Mouse (Mus musculus) right cerebral cortex, postnatal 4 days (tissue): ENCODE measurements at regions not wholly inside any gene's neighbourhood (a gene's known extent, or its start where the extent isn't known, plus 50 kb on each side); places are given as distances from the start of the nearest gene placed in this dataset.
"Not testable (repeated sequence)": the region's sequence is repeated elsewhere in the genome, so short reads cannot be mapped to it uniquely, and the experiment has no call there.

Experiments used
- DNase-seq: peaks from one replicate; pipeline ENCODE4 v3.0.0-alpha.2; 2022

DNA sequence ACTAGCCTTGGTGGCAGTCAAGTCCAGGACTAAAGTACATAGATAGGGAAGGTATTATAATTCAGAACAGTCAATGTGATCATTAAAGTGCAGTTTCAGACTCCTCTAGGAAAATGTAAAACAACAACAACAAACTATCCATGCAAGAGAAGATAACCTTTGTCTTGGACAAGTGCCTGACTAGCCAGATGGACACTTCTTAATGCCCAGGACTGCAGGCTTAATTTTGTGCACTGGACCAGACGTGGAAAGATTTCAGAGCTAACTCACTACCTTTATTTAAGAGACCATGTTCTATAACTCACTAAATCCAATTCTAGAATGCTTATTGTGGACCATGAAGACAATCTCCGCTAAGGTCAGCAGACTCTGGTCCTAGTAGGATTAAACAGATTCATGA is 215.6 kb upstream of the Stxbp5 start:
- no peak for DNase-seq

GRCm38 (mm10) chr10:10113256-10113655 is 212.4 kb upstream of the Stxbp5 start:
- DNase-seq: no peak

- DNase-seq: no peak
Measured at GRCm38 (mm10) chr10:10111055-10111454, 210.2 kb upstream of the Stxbp5 start.

DNA sequence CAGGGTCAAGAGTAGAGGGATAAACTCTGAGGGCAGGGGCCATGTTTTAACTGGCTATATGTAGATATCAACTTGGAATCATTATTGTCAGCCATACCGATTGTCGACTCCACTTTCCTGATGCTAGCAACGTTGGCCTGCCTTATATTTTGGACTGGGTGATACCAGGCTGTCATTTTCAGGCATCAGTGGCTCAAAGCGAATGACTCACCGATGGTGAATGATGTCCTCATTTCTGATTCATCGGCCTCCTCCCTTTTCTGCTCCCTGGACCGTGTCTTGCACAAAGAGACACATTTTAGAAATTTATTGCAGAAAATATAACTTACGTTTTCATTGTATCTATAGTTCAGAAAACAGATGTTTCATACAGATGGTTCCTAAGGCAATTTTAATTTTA is 209.0 kb upstream of the Stxbp5 start:
- DNase-seq: no peak

DNA sequence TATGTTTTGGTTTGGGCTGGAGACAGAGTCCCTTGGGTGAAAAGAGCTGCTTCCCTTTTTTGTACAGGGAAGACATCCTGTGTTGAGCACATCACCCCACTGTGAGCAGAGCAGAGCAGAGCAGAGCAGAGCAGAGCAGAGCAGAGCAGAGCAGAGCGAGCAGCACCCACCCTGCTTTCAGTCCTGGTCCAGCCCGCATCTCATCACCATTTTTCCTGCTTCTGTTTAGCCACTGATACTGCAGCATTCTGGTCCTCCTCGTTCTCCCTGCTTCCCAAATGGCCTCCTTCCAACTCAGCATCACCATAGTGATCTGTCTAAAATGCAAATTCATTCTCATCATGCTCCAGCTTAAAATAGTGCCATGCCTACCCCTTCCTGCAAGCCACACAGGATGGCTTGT is 206.2 kb upstream of the Stxbp5 start:
- DNase-seq: peak; percentile 63

- no peak for DNase-seq
Measured at GRCm38 (mm10) chr10:10106646-10107045, 205.8 kb upstream of the Stxbp5 start.

- DNase-seq: no peak
Measured at GRCm38 (mm10) chr10:10101641-10102040, 200.8 kb upstream of the Stxbp5 start.

GRCm38 (mm10) chr10:10098521-10098920 is 197.6 kb upstream of the Stxbp5 start:
- no peak for DNase-seq

DNA sequence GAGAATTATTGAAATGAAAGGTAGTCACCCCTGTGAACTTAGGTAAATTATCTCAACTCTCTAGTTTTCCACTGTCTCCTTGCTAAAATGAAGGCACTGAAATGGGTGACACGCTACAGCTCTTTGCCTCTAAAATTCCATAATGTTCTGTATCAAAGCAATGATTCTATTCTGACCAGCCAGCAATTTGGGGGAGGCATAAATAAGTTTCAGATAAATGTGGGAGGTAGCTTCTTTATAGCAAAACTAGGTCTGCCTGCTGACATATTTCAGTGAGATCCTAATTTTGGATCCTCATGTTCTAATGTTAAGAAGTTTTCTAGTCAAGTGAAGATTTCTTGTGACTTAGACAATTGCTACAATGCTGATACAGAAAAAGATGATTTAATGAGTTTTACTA is 193.2 kb upstream of the Stxbp5 start:
- no peak for DNase-seq

- DNase-seq: no peak
Measured at GRCm38 (mm10) chr10:10093713-10094112, 192.8 kb upstream of the Stxbp5 start.

- no peak for DNase-seq
Measured at GRCm38 (mm10) chr10:10085934-10086333, 185.1 kb upstream of the Stxbp5 start.

DNA sequence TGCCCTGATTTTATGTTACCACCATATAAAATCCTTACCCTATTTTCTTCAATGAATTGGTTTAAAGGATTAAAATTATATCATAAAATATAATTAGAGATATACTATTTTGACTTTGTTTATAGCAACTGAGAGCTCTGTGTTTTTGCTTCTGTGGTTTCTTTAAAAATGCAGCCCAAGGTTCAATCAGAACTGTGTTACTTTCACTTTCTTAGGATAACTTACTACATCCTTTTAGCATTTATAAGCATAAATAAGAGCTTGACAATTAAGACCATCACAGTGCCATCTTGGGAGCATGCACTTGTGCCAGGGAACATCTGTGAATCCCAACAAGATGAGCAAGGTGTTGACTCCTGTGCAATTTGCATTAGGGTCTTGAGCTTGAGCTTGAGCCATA is 169.3 kb upstream of the Stxbp5 start:
- no peak for DNase-seq

DNA sequence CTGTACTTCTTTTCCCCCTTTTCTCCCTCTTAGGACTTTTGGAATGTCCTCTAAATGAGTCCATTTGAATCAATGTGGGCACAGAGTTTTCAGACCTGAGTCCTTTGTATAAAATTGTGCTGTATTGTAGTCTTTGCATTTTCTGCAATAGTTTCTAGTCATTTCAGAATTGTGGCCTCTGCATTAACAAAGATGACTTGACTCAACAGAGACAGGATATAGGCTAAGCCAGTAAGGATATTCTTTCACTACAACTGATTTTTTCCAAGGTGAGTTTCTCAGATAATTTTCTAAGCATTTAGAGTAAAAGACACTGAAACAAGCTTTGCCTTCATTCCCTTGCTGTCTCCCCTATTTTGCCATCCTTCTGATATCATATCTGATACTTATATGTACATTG is 168.8 kb upstream of the Stxbp5 start:
- DNase-seq: not testable (repeated sequence)

DNA sequence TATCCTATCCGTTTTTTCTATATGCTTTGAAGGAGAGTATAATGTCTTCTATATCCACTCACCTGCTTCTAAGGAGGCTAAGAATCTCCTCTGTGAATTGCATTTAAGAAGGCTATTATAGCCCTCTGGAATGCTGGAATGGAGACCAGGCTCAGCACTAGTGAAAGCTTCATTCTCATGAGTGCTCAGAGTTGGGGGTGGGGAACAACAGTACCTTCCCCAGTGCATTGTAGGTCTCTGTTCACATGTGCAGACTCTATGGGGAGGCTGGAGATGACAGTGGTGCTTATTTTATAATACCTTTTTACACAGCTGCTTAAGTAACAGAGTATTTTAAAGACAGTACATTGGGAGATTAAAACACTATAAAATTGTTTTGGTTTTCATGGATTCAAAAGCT is 145.9 kb upstream of the Stxbp5 start:
- no peak for DNase-seq

- no peak for DNase-seq
Measured at GRCm38 (mm10) chr10:10046318-10046717, 145.4 kb upstream of the Stxbp5 start.

GRCm38 (mm10) chr10:10009244-10009643 is 108.4 kb upstream of the Stxbp5 start:
- DNase-seq: no peak

GRCm38 (mm10) chr10:9998621-9999020 is 97.7 kb upstream of the Stxbp5 start:
- DNase-seq: no peak

GRCm38 (mm10) chr10:9996211-9996610 is 95.3 kb upstream of the Stxbp5 start:
- DNase-seq: no peak

DNA sequence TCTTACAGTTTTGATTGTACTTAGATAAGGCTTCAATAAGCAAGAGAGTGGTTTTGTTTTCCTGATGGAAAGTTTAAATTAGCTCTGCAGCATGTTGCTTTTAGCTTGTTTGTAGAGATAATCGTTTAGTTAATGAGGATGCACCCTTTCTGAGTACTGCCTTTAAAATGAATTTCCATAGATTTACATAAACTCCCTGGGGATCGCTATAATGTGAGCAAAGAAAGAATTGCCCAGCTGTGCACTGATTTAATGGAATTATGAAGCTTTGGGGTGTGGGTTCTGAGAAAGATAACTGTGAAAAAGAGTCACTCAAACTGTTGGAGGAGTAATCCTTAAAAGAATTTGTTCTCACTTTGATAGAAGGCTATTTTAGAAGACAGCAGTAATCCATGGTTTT is 91.9 kb upstream of the Stxbp5 start:
- DNase-seq: no peak

DNA sequence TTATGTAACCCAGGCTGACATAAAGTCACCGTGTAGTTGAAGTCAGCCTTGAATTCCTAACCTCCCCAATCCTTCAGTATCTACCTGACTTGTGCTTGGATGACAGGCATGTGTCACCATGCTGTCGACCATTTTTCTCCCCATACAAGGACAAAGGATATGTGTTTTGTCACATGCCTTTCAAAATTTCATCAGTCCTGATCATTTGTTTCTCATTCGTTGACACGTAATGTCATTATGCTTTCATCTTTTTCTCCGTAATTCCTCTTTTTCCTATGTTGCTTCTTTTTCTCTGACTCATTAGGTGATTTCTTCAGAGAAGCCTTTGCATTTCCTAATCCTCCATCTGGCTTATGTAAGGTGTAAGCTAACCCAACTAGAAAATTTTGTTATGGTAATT is 84.5 kb upstream of the Stxbp5 start:
- DNase-seq: no peak

DNA sequence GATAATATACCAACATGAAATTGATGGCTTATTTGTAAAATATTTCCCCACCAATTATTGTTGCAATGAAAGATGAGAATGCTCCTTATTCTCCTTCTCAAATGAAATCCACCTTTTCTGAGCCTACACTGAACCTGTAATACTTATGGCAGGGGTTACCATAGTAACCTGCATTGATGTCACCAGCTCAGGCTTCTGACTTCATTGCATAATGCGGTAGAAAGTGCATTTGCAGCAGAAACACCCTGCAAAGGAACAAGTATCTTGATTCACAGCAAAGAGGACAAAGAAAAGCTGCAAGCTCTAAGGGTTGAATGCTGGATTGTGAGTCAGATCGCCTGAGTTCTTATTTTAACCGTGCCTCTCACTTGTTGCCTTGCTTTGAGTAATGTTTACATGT is 75.5 kb upstream of the Stxbp5 start:
- DNase-seq: no peak
